Mouse (Mus musculus): Measurements from ENCODE around the gene Cdc42ep3.

Cdc42ep3 gene

DNA sequence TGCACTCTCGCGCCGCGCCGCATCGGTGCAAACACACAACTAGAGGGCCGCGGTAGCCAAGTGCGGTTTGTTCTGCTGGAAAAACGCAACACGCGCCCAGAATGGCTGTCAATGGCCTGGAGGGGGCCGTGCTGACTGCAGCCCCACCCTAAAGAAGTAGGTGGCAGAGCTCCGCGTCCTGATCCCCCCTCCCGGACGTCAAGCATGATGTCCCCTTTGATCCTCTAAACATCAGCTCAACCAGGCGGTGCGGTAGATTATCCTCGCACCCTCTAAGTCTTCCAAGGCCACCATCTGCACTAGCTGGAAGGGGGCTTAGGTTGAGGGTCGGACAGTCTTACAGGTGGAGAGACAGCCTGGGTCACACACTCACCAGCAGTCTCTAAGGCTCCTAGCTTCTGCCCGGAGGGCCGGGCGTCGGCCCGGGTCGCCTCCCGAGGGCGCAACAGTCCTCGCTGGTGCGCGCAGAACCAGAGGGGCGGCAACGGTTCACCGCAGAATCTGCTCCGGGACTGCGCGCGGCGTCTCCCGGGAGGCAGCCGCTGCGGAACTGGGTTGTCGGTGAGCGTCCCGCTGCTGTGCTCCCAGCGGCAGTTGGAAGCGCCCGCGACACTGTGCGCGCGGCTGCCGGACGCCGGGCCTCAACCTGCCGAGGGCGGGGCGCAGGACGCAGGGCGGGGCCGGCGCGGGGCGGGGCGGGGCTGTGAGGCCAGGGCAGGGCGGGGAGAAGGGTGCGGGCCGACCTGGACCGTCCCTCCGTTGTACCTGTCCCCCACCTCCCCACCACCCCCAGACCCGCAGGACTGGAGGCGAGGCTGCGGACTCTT is at the start of gene Cdc42ep3:
Gene Cdc42ep3 (minus strand): TSS at position 648 of the 827 bp plus-strand sequence.
- no peak for DNase-seq (ENCODE audit: extremely low spot score, low read depth, low spot score)

DNA sequence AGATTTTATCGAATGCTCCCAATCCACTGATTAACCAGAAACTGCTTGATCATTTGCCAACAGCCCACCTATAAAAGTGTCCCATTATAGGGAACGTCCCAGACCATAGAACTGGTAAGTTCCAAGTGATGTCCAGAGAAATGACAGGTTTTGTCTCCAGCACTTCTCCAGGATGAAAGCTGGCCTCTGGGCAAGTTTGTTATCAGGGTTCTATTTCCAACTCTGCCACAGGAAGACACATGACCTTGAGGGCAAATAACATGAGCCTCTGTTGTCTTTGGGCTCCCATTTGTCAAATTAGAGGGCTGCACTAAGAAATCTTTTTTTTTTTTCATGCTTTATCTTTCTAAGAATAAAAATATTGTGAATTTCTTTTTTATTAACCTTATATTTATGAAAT is 45.5 kb upstream of the Cdc42ep3 start:
- DNase-seq (ENCODE audit: extremely low spot score, low read depth, low spot score), result no peak

DNA sequence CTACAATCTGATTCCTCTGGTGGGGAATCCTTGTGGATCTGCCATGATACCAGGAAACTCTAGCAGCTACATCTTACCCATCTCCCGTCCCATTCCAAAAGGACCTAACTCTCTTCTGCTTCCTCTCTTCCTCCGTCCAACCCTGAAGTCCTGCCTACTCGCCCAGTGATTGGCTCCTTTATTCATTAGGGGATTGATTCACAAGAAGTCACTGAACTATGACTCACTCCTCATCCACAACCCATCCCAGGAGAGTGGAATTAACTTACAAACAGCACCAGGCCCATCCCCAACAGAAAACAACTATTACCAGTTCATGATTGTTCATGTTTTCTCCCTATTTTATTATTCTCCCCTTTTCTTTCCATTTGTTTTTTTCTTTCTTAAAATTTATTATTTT is 43.5 kb upstream of the Cdc42ep3 start:
- DNase-seq (ENCODE audit: extremely low spot score, low read depth, low spot score), result no peak

DNA sequence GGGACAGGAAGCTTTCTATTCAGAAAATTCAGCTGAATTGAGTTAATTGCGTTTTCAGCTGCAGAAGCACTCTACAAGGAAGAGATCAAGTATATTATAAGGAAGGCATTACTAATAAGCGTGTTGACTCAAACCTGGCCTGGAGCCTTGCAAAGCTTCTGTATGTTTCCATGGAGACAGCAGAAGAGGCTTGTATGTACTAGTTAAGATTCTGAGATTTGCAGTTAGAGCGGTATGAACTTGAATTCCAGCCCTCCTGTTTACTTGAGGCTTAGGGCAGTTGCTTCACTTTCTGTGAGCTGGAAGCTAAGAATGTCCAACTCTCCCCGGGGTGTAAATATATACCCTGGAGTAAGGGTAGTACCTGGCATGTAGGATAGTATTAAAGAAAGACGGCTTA is 39.9 kb upstream of the Cdc42ep3 start:
- no peak for DNase-seq (ENCODE audit: extremely low spot score, low read depth, low spot score)

DNA sequence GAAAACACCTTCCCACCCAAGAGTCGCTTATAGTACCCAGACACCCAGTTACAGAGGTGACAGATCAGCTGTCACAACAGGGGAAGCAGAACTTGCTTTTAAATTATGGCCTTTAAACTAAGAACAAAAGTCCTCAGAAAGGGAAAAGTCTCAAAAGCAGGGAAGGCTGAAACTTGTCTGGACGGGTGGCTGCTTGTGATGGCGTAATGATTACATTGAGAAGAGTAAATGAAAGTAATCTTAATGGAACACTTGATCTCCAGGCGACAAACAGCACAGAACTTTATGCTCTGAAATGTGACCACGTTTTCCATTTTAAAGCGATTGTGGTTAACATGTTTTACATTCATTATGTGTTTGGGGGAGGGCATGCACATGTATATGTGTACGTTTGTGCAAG is 39.0 kb upstream of the Cdc42ep3 start:
- DNase-seq (ENCODE audit: extremely low spot score, low read depth, low spot score), result no peak

DNA sequence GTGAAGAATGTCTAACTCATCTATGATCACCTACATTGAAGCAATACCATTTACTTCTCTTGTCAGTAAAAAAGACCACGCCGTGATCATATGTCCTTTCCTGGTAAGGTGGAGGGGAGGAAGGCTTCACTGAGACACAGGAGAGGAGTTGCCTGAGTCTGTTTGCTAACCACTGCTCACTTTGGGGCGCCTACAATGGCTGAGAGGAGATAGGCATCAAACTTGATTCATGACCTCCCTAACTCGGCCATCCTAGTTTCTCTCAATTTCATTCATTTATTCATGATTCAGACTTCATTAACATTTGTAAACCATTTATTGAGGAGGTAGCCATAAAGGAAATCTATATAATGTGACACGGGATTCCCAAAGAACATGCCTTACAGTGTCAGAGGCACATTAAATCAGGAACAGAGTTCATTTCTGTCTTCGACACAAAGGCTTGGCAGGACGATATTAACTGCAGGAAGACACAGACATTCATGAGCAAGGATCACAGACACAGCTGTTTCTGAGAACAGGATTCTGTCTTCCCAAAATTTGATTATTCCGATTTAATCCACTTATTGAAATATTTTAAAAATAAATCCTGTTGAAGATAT is 32.7 kb upstream of the Cdc42ep3 start:
- DNase-seq (ENCODE audit: extremely low spot score, low read depth, low spot score), result no peak

DNA sequence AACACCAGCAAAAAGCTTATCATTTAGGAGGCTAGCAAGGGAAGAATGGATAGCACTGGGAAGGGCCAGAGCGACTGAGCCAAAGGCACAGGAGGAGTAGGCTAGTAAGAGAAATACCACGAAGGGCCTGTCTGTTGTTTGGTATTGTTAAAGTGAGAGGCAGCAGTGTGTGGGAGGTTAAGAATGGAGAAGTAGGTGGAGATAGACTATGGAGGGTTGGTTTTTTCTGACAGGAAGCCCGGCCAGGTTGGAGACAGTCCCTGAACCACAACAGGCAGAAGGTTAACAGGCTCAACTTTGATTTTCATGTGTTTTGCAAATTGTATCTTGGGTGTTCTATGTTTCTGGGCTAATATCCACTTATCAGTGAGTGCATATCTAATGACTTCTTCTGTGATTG is 26.6 kb upstream of the Cdc42ep3 start:
- DNase-seq (ENCODE audit: extremely low spot score, low read depth, low spot score), result no peak

DNA sequence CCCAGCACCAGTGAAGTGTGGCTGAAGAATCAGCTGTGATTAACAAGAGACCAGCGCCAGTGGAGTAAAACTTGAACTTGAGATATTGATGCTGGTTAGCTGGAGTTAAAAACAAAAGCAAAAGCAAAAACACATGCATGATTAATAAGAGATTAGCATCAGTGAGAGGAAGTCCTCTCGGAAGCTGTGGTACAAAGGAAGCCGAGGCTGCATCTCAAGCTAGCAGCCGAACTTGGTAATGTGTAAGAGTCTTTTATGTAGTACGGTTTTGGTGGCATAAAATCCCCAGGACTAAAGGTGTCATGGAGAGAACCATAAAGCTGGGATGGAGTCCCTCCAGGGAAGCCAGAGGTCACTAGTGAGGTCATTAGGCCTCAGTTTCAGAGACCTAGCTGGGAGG is 24.3 kb upstream of the Cdc42ep3 start:
- DNase-seq (ENCODE audit: extremely low spot score, low read depth, low spot score), result no peak

DNA sequence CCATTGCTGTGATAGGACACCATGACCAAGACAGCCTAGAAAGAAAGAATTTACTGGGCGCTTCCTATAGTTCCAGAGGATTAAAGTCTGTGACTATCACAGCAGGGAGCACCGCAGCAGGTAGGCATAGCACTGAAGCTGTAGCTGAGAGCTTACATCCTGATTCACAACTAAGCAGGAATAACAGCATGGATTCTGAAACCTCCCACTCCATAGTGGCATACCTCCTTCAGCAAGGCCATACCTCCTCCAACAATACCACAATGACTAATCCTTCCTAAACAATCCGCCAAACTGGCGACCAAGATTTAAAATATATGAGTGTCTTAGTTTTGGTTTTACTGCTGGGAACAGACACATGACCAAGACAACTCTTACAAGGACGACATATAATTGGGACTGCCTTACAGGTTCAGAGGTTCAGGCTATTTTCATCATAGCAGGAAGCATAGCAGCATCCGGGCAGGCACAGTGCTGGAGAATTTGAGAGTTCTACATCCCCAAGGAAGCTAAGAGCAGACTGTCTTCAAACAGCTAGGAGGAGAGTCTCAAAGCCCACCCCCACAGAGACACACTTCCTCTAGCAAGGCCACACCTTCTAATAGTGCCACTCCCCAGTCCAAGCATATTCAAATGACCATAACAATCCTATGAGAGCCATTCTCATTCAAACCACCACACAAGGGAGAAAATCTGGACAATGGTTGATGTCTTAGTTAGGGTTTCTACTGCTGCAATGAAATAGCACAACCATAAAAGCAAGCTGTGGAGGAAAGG is 21.7 kb upstream of the Cdc42ep3 start:
- DNase-seq (ENCODE audit: extremely low spot score, low read depth, low spot score), result no peak

DNA sequence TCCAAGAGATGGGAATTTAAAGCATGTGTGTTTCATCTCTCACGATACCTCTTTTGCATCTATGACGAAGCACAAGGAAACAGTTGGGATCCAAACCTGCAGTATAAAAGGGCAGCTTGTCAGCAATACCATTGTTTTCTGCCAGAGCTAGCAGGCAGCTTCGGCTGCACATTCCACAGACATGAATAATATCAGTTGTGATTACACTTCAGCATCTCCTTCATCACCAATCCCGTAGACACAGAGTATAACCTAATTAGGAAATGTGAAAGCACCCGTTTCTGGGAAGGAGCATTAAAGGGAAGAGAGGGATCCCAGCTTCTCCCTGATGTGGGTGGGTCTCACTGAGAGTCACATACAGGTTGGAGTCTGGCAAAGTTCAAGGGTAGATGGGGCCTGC is 18.1 kb upstream of the Cdc42ep3 start:
- no peak for DNase-seq (ENCODE audit: extremely low spot score, low read depth, low spot score)

DNA sequence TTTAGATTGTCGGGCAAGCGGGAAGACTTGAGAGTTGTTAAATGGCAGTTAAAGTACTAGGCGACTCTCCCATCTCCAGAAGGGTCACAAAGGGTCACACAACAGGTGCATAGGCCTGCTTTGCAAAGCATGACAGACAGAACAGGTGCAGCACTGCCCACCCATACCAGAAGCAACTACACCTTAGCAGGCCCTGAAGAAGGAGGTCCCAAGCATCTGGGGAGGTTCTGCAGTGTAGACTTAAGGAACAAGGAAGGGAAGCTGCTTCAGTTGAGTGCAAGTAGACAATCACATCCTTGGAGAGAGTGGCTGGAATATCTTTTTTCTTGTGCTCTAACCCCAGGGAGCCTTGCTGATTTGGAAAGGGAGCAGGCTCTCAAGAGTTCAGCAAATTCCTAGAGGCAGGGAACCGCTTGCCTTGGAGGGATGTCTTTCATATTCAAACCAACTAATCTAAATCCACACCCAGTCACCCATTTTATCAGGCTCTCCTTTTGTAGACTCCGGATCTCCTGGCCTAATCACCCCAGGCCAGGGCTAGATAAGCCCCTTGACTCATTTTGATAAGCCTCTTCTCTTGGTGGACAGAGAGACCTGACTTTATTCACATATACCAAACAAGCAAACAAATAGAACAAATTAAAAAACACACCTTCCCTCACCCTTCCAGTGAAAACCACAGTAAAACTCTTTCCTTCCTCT is 10.0 kb upstream of the Cdc42ep3 start:
- no peak for DNase-seq (ENCODE audit: extremely low spot score, low read depth, low spot score)

DNA sequence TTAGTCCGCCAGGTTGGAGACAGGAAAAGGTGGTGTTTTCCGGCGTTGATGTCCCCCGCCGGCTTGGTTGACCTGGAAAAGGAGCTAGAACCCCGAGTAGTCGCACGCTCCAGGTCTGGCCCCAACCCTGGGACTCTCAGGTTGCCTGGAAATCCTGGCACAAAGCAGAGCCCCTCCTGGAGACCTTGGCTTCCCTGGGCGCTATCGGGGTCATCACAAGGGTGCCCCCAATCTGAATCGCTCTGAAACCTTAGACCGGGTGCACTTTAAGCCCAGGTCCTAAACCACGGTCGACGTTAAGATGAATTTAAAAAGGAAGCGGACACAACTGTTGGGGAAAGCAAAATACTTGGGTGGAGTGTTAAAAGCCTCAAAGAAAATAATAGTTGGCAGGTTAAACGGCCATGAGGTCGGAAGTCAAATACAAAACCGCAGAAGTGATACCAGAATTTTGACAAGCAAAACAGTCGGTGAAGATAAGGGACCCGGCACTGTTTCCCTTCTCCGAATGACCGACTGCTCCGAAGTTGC is 1.2 kb upstream of the Cdc42ep3 start:
- DNase-seq (ENCODE audit: extremely low spot score, low read depth, low spot score), result no peak

DNA sequence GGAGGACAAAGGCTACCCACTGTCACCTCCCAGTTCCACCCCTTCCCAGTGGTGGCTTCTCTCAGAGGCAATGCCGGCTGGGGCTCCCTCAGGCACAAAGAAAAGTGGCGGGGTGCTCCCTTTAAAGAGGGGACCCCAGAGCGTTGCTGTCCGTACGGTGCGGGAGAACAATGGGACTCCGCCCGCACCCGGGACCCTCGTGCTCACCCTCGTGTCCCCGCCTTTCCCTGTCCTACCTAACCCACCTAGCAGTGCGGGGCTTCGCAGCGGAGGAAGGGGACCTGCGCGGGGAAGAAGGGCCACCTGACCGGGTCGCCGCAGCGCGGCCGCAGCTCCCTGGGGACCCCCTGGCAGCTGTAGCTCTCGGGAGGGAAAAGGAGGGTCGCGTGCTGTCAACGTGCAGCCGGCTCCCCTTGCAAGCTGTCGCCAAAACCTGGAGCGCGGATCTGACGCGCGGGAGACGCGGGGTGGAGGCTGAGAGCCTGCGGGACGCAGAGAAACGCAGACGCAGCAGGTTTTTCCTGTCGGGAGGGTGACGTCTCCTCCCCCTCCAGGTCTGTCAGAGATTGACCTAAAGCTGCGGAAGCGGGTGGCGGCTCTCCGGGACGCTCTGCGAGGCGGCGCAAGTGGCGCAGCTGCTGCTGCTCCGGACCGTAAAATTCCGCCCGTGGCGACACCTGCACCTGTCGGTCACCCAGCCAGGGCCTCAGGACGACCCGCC is 540 bp upstream of the Cdc42ep3 start:
- no peak for DNase-seq (ENCODE audit: extremely low spot score, low read depth, low spot score)

DNA sequence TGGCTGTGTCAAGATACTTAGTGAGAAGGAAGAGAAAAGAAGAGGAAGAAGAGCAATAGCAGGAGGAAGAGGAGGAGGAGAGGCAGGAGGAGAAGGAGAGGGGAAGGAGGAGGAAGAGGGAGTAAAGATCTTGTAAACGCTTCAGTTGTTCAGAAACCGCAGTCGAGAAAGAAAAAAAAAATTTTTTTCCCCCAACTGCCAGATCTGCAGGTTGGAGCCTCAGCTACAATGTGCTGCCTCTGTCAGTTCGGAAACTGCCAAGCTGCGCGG is 782 bp downstream of the Cdc42ep3 start:
- DNase-seq (ENCODE audit: extremely low spot score, low read depth, low spot score), result no peak

DNA sequence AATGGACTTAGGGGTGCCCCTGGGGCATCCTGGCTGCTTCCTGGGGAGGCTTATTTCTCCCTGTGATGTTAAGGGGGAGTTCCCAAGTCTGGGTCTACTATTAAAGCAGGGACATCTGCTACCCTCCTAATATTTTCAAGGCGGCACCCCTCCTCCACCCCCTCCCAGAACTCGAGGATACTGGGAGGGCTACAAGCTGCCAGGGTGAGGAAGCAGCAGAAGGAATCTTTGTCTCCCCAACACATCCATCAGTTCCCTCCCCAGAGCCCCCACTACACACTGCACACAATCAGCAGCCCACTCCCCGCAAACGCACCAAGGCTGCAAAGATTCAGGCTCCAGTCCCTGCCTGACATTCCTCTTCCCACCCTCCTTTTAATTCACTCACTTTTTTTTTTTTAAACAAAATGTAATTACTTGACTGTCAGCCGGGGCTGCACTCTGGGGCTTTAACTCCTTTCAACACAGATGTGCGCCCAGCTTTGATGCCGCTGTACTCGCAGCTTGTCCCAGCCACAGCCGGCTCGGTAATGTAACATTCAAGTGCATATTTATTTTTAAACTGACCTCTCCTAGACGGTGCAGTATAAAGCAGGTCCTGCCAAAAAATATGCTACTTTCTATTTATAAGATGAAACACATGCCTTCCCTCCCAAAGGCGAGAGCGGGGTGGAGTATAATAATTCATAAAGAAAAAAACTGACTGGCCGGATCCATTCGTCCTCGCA is 1.3 kb downstream of the Cdc42ep3 start:
- DNase-seq (ENCODE audit: extremely low spot score, low read depth, low spot score), result no peak

DNA sequence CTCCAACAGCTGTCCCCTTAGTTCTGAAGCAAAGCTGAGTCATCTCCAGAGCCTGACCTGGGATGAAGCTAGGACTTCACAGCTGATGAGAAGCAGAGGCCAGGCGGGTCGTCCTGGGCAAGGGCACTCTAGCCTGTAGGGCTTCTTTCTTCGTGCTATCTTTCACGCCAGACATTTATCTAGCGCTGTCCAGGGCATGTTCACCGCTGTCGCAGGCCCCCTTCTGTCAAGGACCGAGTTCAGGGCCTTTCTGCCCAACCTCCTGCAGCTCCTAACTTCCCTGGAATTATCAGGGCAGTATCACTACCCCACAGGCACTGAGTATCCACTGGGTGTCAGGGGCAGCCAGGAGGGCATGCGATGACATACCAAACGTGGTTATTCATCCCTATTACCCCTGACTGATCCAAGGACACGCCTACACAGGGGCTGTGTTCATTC is 4.1 kb downstream of the Cdc42ep3 start:
- no peak for DNase-seq (ENCODE audit: extremely low spot score, low read depth, low spot score)

DNA sequence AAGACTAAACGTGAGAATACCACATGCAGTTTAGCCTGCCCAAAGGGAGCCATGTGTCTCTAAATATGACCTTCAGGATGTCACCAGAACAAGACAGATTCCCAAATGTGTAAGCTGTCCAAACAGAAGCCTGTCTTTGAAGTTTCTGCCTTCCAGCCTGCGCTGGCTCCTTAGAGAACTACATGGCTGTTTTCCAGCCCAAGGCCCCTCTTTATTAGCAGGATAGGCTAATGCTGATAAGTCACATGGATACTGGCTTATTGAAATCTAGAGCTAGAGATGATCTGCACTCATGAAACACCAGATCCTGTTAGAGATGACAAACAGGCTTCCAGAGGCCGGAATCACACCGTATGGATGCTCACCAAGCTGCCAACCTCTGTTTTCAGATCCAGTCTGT is 5.5 kb downstream of the Cdc42ep3 start:
- DNase-seq (ENCODE audit: extremely low spot score, low read depth, low spot score), result no peak

DNA sequence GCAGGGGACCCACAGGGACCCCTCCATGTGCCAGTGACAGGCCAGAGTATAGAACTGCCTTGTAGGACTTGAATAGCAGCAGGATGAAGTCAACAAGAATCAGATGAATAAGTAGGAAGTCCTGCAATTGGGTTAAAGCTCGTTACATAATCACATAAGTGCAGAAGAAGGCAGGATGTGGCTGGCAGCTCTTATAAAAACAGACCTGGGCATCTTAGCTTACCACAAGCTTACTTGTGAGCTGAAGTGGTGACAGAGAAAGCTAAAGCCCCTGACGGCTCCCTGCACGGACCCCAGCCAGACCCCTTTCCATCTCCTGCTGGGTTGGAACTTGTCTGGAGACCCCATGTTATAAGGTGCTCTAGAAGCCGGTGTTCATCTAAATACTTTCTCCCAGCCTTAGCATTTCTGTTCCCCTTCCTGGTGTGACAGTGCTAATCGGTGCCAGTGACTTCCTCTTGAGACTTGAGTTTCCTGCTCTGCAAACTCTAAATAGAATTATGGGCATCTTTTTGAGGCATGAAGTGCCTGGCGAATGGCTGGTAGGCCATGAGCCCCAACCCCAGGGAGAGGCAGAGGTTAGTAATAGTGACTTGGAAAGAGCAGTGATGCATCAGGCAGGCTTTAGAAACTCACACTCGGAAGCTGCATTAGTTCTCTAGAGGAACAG is 6.8 kb downstream of the Cdc42ep3 start:
- DNase-seq (ENCODE audit: extremely low spot score, low read depth, low spot score), result no peak

DNA sequence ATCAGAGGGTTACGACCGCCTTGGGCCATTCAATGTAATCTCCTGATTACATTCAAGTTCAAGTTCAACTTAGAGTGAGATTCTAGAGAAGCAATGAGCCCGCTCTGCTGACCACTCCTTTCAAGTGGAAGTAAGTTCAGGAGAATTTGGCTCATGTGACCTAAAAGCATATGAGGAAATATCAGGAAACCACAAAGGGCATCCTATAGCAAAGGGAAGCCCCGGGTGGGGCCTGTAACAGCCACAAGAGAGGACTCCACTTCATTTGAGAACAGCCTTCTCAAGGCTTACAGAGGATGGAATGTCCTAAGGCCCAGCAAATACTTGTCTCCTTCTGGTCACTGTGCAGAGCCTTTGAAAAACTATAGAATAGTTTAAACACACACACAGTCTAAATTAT is 7.6 kb downstream of the Cdc42ep3 start:
- DNase-seq (ENCODE audit: extremely low spot score, low read depth, low spot score), result no peak
